Mouse (Mus musculus) midbrain, embryonic 11.5 days (tissue): ENCODE results near the gene Npc1l1. TPM values are rescaled to one million over a fixed set of nuclear protein-coding genes. Genes with fewer than 3 reads are reported as not detected.

ENCODE experiments used
- ATAC-seq: fragments of 200-750 bp; cut with Nextera tagmentation; 2 replicates; pipeline ENCODE4 v1.8.0; 2017; ENCODE audit warnings: moderate TSS enrichment, moderate library complexity; ENCODE audit not compliant: low FRiP score
- DNase-seq: peaks from one replicate; pipeline ENCODE4 v3.0.0; 2015; ENCODE audit warnings: low spot score; ENCODE audit errors: missing footprints
- H3K27ac ChIP-seq: fragments of 300-500 bp; sonication (generic); 2 replicates; pipeline ENCODE4 v1.5.1; 2014; ENCODE audit warnings: low read depth, low read length
- H3K27me3 ChIP-seq: fragments of 300-500 bp; sonication (generic); 2 replicates; pipeline ENCODE4 v1.6.1; 2014; ENCODE audit warnings: mild to moderate bottlenecking, low read length, moderate library complexity, mixed read lengths; ENCODE audit not compliant: control insufficient read depth, insufficient read depth
- H3K36me3 ChIP-seq: fragments of 300-500 bp; sonication (generic); 2 replicates; pipeline ENCODE4 v1.6.1; 2014; ENCODE audit warnings: mild to moderate bottlenecking, low read length, moderate library complexity, mixed read lengths; ENCODE audit not compliant: control insufficient read depth, insufficient read depth
- H3K4me1 ChIP-seq: fragments of 300-500 bp; sonication (generic); 2 replicates; pipeline ENCODE4 v1.6.1; 2014; ENCODE audit warnings: low read length; ENCODE audit not compliant: control insufficient read depth, insufficient read depth
- H3K4me2 ChIP-seq: fragments of 300-500 bp; sonication (generic); 2 replicates; pipeline ENCODE4 v1.6.1; 2014; ENCODE audit warnings: mild to moderate bottlenecking, moderate library complexity
- H3K4me3 ChIP-seq: fragments of 300-500 bp; sonication (generic); 2 replicates; pipeline ENCODE4 v1.5.1; 2014; ENCODE audit warnings: low read depth, low read length
- H3K9ac ChIP-seq: fragments of 300-500 bp; sonication (generic); 2 replicates; pipeline ENCODE4 v1.6.1; 2014; ENCODE audit warnings: low read length
- H3K9me3 ChIP-seq: fragments of 300-500 bp; sonication (generic); 2 replicates; pipeline ENCODE4 v1.6.1; 2016; ENCODE audit warnings: low read length; ENCODE audit not compliant: control insufficient read depth
- WGBS: fragments of 180-500 bp; shearing (Covaris S2); extraction: QIAGEN DNeasy Blood & Tissue Kit; methylation state at CpG from one replicate; pipeline ENCODE4 v1.1.7; 2014; 5-methylcytosine and 5-hydroxymethylcytosine counted together
- polyA plus RNA-seq: library from polyadenylated mRNA; unstranded; fragments of >200 nt; fragmentation: Nextera tagmentation; extraction: Ambion mirVana; gene quantifications from 2 replicates; pipeline ENCODE4 v1.2.1, GENCODE M21; 2014

Npc1l1 gene
- polyA plus RNA-seq, 1 experiment from 2014 or later = not detected

- peaks cover 12% of the 10 kb centered on the region; the same call in 1 of the 2 replicates for H3K4me1 ChIP-seq
- no peaks in the 10 kb centered on the region for H3K36me3 ChIP-seq
- WGBS = 89% methylated on average over 8 of the region's 8 CpGs
- DNase-seq (no peak), ATAC-seq (no peak)
- H3K4me3 ChIP-seq = no peak overlapping the region
- H3K9ac ChIP-seq = no peak overlapping the region
- no peaks in the 10 kb centered on the region for H3K9me3 ChIP-seq
- H3K27ac ChIP-seq = no peak overlapping the region
- H3K4me2 ChIP-seq = no peak overlapping the region
- H3K27me3 ChIP-seq = no peaks in the 10 kb centered on the region
Observed at GRCm38 (mm10) chr11:6196780-6197179, 33.2 kb downstream of the Npc1l1 start.

DNA sequence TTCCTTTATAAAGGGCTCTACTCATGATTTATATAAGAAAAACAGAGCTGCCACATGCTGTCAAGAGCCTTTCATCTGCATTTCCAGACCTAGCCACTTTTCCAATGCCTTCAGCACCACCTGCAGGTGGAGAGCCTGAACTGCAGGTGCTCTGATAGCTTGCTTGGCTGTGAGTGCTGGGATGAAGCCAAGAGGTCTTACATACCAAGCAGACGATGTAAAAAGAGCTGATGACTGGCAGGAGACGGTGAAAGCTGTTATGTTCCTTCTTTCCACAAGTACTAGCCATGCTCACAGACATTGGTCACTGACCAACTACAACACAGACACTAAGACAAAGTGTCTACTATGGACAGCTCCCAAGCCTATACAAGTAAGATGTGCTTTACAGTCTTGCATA, 42.1 kb downstream of the Npc1l1 start:
- no peak overlapping the region for H3K4me2 ChIP-seq
- ATAC-seq (peak; percentile 44; the same call in 1 of the 2 replicates), DNase-seq (peak; percentile 98)
- 17% methylated on average over 2 of the region's 2 CpGs for WGBS
- no peak overlapping the region for H3K9ac ChIP-seq
- H3K4me1 ChIP-seq = peaks cover 3% of the 10 kb centered on the region
- H3K27me3 ChIP-seq = no peaks in the 10 kb centered on the region
- H3K4me3 ChIP-seq = no peak overlapping the region
- no peaks in the 10 kb centered on the region for H3K9me3 ChIP-seq
- H3K36me3 ChIP-seq = no peaks in the 10 kb centered on the region
- no peak overlapping the region for H3K27ac ChIP-seq

DNA sequence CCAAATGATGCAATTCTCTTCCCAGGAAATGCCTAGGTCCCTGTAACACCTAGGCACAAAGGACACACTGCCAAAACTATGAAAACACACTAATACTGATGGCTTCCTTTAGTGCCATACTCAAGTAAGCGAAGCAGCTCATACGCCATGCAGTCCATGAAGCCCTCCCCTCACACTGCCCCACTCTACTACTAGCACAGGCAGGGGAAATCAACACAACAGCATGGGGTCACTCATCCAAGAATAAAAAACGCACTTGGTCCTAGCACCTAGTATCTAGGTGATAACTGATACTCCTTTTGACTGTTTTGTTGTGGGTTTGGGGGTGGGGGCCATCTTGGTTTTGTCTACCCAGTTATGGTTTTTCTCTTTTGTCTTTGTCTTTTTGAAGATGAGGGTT, 42.5 kb downstream of the Npc1l1 start:
- peaks cover 3% of the 10 kb centered on the region for H3K4me1 ChIP-seq
- H3K27me3 ChIP-seq = no peaks in the 10 kb centered on the region
- ATAC-seq (peak; percentile 33; the same call in 1 of the 2 replicates), DNase-seq (no peak)
- H3K4me2 ChIP-seq = no peak overlapping the region
- H3K4me3 ChIP-seq = no peak overlapping the region
- no peak overlapping the region for H3K27ac ChIP-seq
- H3K9ac ChIP-seq = no peak overlapping the region
- no peaks in the 10 kb centered on the region for H3K9me3 ChIP-seq
- WGBS = 89% methylated on average over 3 of the region's 3 CpGs
- H3K36me3 ChIP-seq = no peaks in the 10 kb centered on the region

- no peak overlapping the region for H3K4me2 ChIP-seq
- 75% methylated on average over 11 of the region's 11 CpGs for WGBS
- no peaks in the 10 kb centered on the region for H3K9me3 ChIP-seq
- DNase-seq (no peak), ATAC-seq (0 out of 2 replicates have a peak, but pooled peaks have one; percentile 41)
- H3K9ac ChIP-seq = no peak overlapping the region
- H3K27ac ChIP-seq = no peak overlapping the region
- no peak overlapping the region for H3K4me3 ChIP-seq
- H3K4me1 ChIP-seq = peaks cover 7% of the 10 kb centered on the region
- no peaks in the 10 kb centered on the region for H3K36me3 ChIP-seq
- H3K27me3 ChIP-seq = no peaks in the 10 kb centered on the region
Observed at GRCm38 (mm10) chr11:6184202-6184935, 45.6 kb downstream of the Npc1l1 start.

DNA sequence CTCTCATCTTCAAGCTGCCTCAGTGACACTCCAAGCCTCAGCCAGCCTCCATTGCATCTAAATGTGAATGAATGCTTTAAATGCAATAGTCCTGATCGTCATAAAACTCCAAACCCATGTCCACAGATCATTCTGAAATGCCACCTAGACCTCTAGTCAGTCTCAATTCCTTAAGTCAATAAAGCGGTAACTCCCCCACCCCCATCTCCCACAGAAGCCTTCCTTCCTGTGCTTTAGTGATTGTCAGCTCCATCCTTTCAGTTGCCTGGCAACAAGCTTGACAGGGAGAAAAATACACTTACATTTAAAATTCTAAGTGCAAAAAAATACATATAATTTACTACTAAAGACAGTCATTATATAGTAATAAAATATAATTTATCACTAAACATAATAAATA, 46.7 kb downstream of the Npc1l1 start:
- DNase-seq = no peak
- Histone ChIP-seq H3K4me3 (no peak overlapping the region), H3K36me3 (no peaks in the 10 kb centered on the region), H3K9ac (no peak overlapping the region), H3K4me2 (no peak overlapping the region), H3K9me3 (no peaks in the 10 kb centered on the region), H3K4me1 (peaks cover 18% of the 10 kb centered on the region), H3K27ac (no peak overlapping the region), H3K27me3 (no peaks in the 10 kb centered on the region)
- ATAC-seq = no peak
- 66% methylated on average over 2 of the region's 2 CpGs for WGBS

- H3K27me3 ChIP-seq = no peaks in the 10 kb centered on the region
- DNase-seq (no peak), ATAC-seq (no peak)
- peaks cover 26% of the 10 kb centered on the region for H3K4me1 ChIP-seq
- no peak overlapping the region for H3K9ac ChIP-seq
- 55% methylated on average over 6 of the region's 6 CpGs for WGBS
- H3K9me3 ChIP-seq = no peaks in the 10 kb centered on the region
- H3K27ac ChIP-seq = no peak overlapping the region
- H3K36me3 ChIP-seq = no peaks in the 10 kb centered on the region
- no peak overlapping the region for H3K4me3 ChIP-seq
- no peak overlapping the region for H3K4me2 ChIP-seq
Observed at GRCm38 (mm10) chr11:6180811-6181399, 49.0 kb downstream of the Npc1l1 start.

DNA sequence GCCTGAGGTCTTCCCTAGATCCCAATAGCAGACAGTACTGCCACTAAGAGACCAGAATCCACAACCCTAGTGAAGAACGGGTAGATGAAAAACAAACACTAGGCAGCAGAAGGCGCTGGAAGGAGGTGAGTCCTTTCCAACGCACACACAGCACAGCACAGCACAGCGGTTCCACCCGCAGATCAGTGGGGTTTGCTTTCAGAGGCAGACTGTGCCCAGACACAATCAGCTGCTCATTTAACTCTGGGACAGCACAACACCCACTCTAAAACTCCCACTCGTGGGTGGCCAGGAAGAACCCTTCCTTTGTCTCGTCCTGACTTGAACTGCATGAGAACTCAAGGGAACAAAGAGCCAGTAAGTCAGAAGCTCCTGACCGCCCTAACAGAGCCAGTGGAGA, 50.7 kb downstream of the Npc1l1 start:
- H3K4me1 ChIP-seq = peaks cover 23% of the 10 kb centered on the region
- 7% methylated on average over 8 of the region's 8 CpGs for WGBS
- no peak for ATAC-seq
- H3K4me3 ChIP-seq = no peak overlapping the region
- H3K27me3 ChIP-seq = no peaks in the 10 kb centered on the region
- no peak overlapping the region; the same call in 1 of the 2 replicates for H3K27ac ChIP-seq
- no peaks in the 10 kb centered on the region for H3K9me3 ChIP-seq
- DNase-seq = no peak
- H3K4me2 ChIP-seq = no peak overlapping the region
- no peak overlapping the region for H3K9ac ChIP-seq
- H3K36me3 ChIP-seq = no peaks in the 10 kb centered on the region

DNA sequence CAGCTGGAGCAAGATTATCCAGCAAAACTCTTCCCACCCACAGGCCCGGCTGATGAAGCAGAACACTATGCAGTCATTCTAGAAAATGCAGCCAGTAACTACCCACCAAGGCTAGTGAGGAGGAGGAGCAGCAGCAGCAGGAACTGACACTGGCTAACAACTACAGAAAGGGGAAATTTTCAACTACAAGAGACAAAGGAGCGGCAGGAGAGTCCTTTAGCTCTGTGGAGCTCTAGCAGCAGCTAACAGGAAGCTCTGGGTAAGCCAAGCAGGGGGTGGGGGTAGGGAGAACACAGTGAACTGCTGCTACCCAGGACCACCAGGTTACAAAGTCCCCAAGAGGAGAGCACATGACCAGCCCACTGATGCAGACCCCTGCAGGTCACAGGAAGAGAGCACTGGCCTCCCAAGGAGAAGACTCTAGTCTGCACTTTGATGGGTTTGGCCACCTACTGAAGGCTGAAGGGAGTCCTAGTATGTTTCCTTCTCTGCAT, 51.2 kb downstream of the Npc1l1 start:
- Histone ChIP-seq H3K4me3 (no peak overlapping the region), H3K36me3 (no peaks in the 10 kb centered on the region), H3K27ac (no peak overlapping the region; the same call in 1 of the 2 replicates), H3K4me2 (no peak overlapping the region), H3K4me1 (peaks cover 23% of the 10 kb centered on the region), H3K27me3 (no peaks in the 10 kb centered on the region), H3K9ac (no peak overlapping the region), H3K9me3 (no peaks in the 10 kb centered on the region)
- ATAC-seq = no peak
- 5% methylated on average over 2 of the region's 2 CpGs for WGBS
- peak; percentile 89 for DNase-seq

GRCm38 (mm10) chr11:6177781-6178420, 52.0 kb downstream of the Npc1l1 start:
- no peak for ATAC-seq
- WGBS = 41% methylated on average over 8 of the region's 8 CpGs
- H3K27ac ChIP-seq = no peak overlapping the region

More at GRCm38 (mm10) chr11:6177781-6178420, 52.0 kb downstream of the Npc1l1 start:
- no peak overlapping the region for H3K4me2 ChIP-seq
- no peaks in the 10 kb centered on the region for H3K36me3 ChIP-seq
- peaks cover 23% of the 10 kb centered on the region for H3K4me1 ChIP-seq
- no peaks in the 10 kb centered on the region for H3K9me3 ChIP-seq
- no peak overlapping the region for H3K9ac ChIP-seq
- H3K4me3 ChIP-seq = no peak overlapping the region
- no peak for DNase-seq
- no peaks in the 10 kb centered on the region for H3K27me3 ChIP-seq
